Mouse (Mus musculus) limb, embryonic 14.5 days (tissue): Measurements from ENCODE around the gene Slc15a5. TPM values are rescaled to one million over a fixed set of nuclear protein-coding genes. Genes with fewer than 3 reads are reported as not detected.
A peak's percentile ranks its signal among the peaks of the same experiment; 100 is the strongest.

ENCODE experiments used
- ATAC-seq: fragments of 200-750 bp; cut with Nextera tagmentation; 2 replicates; pipeline ENCODE4 v1.8.0; 2017; ENCODE audit warnings: low read depth, moderate number of reproducible peaks, moderate TSS enrichment; ENCODE audit not compliant: low FRiP score
- DNase-seq: peaks from one replicate; pipeline ENCODE4 v3.0.0-alpha.2; 2015; ENCODE audit warnings: low spot score
- H3K27ac ChIP-seq: fragments of 300-500 bp; sonication (generic); replicated peaks from 2 replicates; pipeline ENCODE4 v1.5.1; 2014; ENCODE audit warnings: low read depth, mild to moderate bottlenecking, low read length, moderate library complexity, mixed read lengths
- H3K27me3 ChIP-seq: fragments of 300-500 bp; sonication (generic); 2 replicates; pipeline ENCODE4 v1.6.1; 2014; ENCODE audit warnings: low read length, mixed read lengths; ENCODE audit not compliant: control insufficient read depth, insufficient read depth
- H3K36me3 ChIP-seq: fragments of 300-500 bp; sonication (generic); 2 replicates; pipeline ENCODE4 v1.6.1; 2014; ENCODE audit warnings: mild to moderate bottlenecking, low read length, moderate library complexity, mixed read lengths; ENCODE audit not compliant: control insufficient read depth, insufficient read depth
- H3K4me1 ChIP-seq: fragments of 300-500 bp; sonication (generic); 2 replicates; pipeline ENCODE4 v1.6.1; 2014; ENCODE audit warnings: antibody characterized with exemption, low read length, mixed read lengths; ENCODE audit not compliant: control insufficient read depth, insufficient read depth
- H3K4me2 ChIP-seq: fragments of 300-500 bp; sonication (generic); replicated peaks from 2 replicates; pipeline ENCODE4 v1.6.1; 2014; ENCODE audit warnings: low read depth, mild to moderate bottlenecking, low read length, moderate library complexity; ENCODE audit not compliant: severe bottlenecking
- H3K4me3 ChIP-seq: fragments of 300-500 bp; sonication (generic); replicated peaks from 2 replicates; pipeline ENCODE4 v1.5.1; 2014; ENCODE audit warnings: low read length
- H3K9ac ChIP-seq: fragments of 300-500 bp; sonication (generic); 2 replicates; pipeline ENCODE4 v1.6.1; 2014; ENCODE audit warnings: mild to moderate bottlenecking, low read depth, low read length, moderate library complexity; ENCODE audit not compliant: severe bottlenecking
- H3K9me3 ChIP-seq: fragments of 300-500 bp; sonication (generic); 2 replicates; pipeline ENCODE4 v1.6.1; 2016; ENCODE audit warnings: low read length; ENCODE audit not compliant: control insufficient read depth
- POLR2A ChIP-seq: fragments of 200-500 bp; IDR thresholded peaks from 2 replicates; pipeline ENCODE4 v1.8.0; 2012; ENCODE audit warnings: inconsistent platforms, mild to moderate bottlenecking, moderate library complexity, borderline replicate concordance; ENCODE audit not compliant: insufficient read depth, insufficient read length; ENCODE audit errors: extremely low read depth
- WGBS: fragments of 180-500 bp; shearing (Covaris S2); extraction: QIAGEN DNeasy Blood & Tissue Kit; methylation state at CpG from one replicate; pipeline ENCODE4 v1.1.7; 2014; 5-methylcytosine and 5-hydroxymethylcytosine counted together
- polyA plus RNA-seq, 2 experiments: library from polyadenylated mRNA; depleted of rRNA in 1 of 2; stranded (reverse) in 1 of 2; unstranded in 1 of 2; fragments of >200 nt; fragmentation: Nextera tagmentation in 1 of 2; extraction: Ambion mirVana in 1 of 2; gene quantifications; 2 replicates each; pipeline versions ENCODE4 v1.2.1 to v1.2.3; 2012 to 2014

The Slc15a5 gene
- polyA plus RNA-seq, 2 experiments = 0.03 TPM; not detected in 1

DNA sequence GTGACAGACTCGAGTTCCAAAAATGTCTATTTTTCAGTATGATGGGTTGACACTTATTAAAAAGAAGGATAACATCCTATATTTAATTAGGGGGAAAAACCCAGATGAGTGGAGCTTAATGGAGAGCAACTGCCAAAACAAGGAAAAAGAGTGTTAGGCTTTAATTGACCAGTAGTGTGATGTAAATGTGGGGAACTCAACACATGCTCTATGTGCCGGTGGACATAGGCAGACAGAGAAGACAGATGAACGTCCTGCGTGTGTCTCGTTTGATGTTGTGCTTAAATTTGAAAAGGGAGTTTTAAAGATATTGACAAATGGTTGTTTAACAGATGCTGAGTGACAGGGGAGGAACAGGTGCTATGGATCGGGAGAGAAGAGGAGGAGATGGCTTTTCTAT, 72.0 kb downstream of the Slc15a5 start:
- WGBS = 86% methylated on average over 6 of the region's 6 CpGs
- Histone ChIP-seq H3K4me3 (no peak overlapping the region), H3K9me3 (no peaks in the 10 kb centered on the region), H3K9ac (no peak overlapping the region), H3K4me2 (no peak overlapping the region), H3K4me1 (no peaks in the 10 kb centered on the region), H3K27me3 (no peaks in the 10 kb centered on the region), H3K36me3 (no peaks in the 10 kb centered on the region), H3K27ac (no peak overlapping the region)
- DNase-seq (no peak), ATAC-seq (no peak)
- no peak for TF ChIP-seq POLR2A

DNA sequence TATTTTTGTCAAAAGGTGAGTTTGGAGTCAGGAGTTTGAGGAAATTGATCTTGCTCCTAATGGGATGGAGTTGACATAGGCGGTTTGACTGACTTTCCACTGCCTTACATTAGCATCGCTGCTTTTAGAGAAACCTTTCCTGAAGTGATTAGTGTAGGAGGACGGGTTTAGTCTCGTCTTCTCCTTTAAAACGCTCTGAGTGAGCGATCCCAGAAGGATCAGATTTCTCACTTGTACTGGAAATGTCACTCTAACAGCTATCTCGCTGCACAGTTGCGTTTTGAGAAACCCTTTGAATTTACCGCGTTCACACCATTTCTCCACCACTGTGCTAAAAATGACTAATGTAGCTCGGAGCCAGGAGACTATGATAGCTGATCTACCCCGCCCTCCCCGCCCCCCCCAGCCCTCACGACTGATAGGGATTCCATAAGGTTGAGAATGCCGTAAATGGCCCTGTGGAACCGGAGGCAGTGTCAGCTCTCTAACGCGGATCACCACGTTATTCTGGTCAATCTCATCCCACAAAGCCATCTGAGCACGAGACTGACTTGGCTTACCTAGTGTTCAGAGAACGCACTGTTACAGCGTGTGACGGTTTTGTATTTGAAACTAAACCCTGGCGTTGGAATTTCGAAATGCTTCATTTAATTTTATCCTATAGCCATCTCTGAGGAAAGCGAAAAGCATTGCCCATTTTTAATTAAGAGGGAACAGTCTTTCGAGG, 73.0 kb downstream of the Slc15a5 start:
- WGBS = 75% methylated on average over 27 of the region's 27 CpGs

DNA sequence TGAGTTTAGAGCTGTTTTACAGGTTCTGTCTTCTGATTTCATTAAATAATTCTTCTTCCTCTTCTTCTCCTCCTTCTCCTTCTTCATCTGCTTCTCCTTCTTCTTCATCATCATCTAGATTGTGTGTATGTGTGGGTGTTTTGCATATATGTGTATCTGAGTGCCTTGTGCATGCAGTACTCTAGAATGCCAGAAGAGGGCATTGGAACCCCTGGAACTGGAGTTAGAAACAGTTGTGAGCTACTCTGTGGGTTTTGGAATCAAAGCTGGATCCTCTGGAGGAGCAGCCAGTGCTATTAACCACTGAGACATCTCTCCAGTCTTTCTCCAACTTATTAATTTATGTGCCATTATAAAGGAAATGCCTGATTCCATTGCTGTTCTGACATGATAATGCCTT, 89.9 kb downstream of the Slc15a5 start:
- no peaks in the 10 kb centered on the region for H3K9me3 ChIP-seq
- no peaks in the 10 kb centered on the region for H3K4me1 ChIP-seq
- no peak overlapping the region for H3K4me2 ChIP-seq
- no peak for TF ChIP-seq POLR2A
- H3K4me3 ChIP-seq = no peak overlapping the region
- DNase-seq (no peak), ATAC-seq (no peak)
- no peak overlapping the region for H3K9ac ChIP-seq
- no peaks in the 10 kb centered on the region for H3K27me3 ChIP-seq
- no peak overlapping the region for H3K27ac ChIP-seq
- H3K36me3 ChIP-seq = no peaks in the 10 kb centered on the region

More for the DNA sequence above, 73.0 kb downstream of the Slc15a5 start:
- H3K27ac ChIP-seq = no peak overlapping the region
- H3K4me1 ChIP-seq = no peaks in the 10 kb centered on the region
- H3K4me2 ChIP-seq = no peak overlapping the region
- no peak for DNase-seq
- H3K9me3 ChIP-seq = no peaks in the 10 kb centered on the region
- no peaks in the 10 kb centered on the region for H3K27me3 ChIP-seq
- no peak for ATAC-seq
- no peaks in the 10 kb centered on the region for H3K36me3 ChIP-seq
- no peak overlapping the region for H3K4me3 ChIP-seq
- no peak overlapping the region for H3K9ac ChIP-seq
- no peak for TF ChIP-seq POLR2A

DNA sequence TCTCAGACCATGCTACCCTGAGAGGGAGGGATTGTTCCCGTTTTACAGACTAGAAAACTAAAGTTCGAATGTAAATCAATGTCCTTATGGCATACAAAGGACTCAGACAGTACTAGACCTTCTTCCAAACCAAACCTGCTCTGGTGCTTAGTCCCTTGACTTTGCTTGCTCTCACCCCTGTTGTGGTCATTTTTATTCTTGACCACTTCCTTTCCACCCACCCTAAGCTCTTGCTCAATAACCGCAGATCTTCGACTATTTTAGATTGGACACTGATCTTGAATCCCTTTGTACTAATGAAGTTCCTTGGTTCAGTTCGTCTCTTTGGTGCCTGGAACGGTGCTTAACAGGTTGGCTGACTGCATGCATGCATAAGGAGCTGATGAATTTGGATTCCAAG, 94.5 kb downstream of the Slc15a5 start:
- Histone ChIP-seq H3K4me3 (no peak overlapping the region), H3K9me3 (no peaks in the 10 kb centered on the region), H3K27me3 (no peaks in the 10 kb centered on the region), H3K9ac (no peak overlapping the region), H3K4me1 (no peaks in the 10 kb centered on the region), H3K4me2 (no peak overlapping the region), H3K27ac (no peak overlapping the region), H3K36me3 (no peaks in the 10 kb centered on the region)
- WGBS = 88% methylated on average over 6 of the region's 6 CpGs
- TF ChIP-seq POLR2A = no peak
- DNase-seq = no peak
- ATAC-seq = no peak

DNA sequence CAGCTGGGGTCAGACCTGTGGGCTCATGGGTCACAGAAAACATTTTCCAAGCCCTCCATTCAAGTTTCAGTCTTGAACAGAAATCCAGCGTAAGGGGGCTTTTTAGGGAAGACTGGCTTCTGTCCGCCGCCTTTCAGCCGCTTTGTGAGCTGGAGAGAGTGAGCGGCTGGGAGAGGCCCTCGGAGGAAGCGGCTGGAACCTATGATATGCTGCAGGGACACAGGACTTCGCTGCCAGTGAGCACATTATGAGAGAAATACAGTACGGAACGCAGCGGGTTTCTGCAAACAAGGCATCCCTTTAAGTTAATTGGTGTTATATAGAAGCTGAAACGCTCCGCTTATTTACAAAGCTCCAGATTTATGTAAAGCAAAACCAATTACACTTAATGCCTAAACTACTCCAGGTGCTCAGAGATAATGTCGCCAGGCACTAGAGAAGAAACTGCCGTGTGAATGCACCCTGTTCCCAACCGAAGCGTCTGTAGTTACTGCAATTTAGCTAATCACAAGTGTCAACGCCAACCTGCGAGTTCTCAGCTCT, 97.5 kb downstream of the Slc15a5 start:
- TF ChIP-seq POLR2A = no peak
- no peaks in the 10 kb centered on the region for H3K36me3 ChIP-seq
- peak overlapping the region; percentile 0; the same call in 1 of the 2 replicates for H3K9ac ChIP-seq
- H3K27me3 ChIP-seq = no peaks in the 10 kb centered on the region
- WGBS = 28% methylated on average over 19 of the region's 19 CpGs
- no peak for DNase-seq
- H3K4me2 ChIP-seq = peak overlapping the region; percentile 16; the same call in 1 of the 2 replicates
- H3K27ac ChIP-seq = no peak overlapping the region
- no peaks in the 10 kb centered on the region for H3K9me3 ChIP-seq
- no peak overlapping the region for H3K4me3 ChIP-seq
- ATAC-seq = no peak
- no peaks in the 10 kb centered on the region for H3K4me1 ChIP-seq
